Mouse (Mus musculus) T-cell, adult 66 days (primary cell): ENCODE measurements around the gene Slc2a13. TPM values are rescaled to one million over a fixed set of nuclear protein-coding genes. Genes with fewer than 3 reads are reported as not detected.

Experiments used
- total RNA-seq, 2 experiments: library from RNA; stranded (reverse); gene quantifications; 3 replicates in 1 of 2; 4 replicates in 1 of 2; pipeline ENCODE4 v1.2.4; 2023

Gene Slc2a13
- under 1 TPM; 0.30 to 0.35 TPM for total RNA-seq

GRCm38 (mm10) chr15:91573111-91573538 lies at the start of gene Slc2a13:
Slc2a13 (minus strand) TSS chr15:91573261.

Other genes with a start within 250 kb of the Slc2a13 start
- gene Lrrk2, start 99.9 kb upstream of the Slc2a13 start, total RNA-seq, result 1 to 10 TPM; 2.0 to 2.1 TPM